Mouse (Mus musculus) liver (tissue): Measurements from ENCODE around the gene Rbak.
"Not testable (repeated sequence)": the region's sequence is repeated elsewhere in the genome, so short reads cannot be mapped to it uniquely, and the experiment has no call there.

Experiments used
- DNase-seq: peaks from one replicate; pipeline ENCODE4 v3.0.0-alpha.2; 2020; ENCODE audit warnings: mixed read lengths

Rbak gene

GRCm38 (mm10) chr5:143180255-143181076 is at the start of gene Rbak, which contains the start of gene Spdye4b:
Rbak (minus strand) TSS chr5:143180775.
Spdye4b (plus strand) TSS chr5:143181017.
- peak; percentile 84 for DNase-seq

- DNase-seq = no peak
Measured at GRCm38 (mm10) chr5:143226790-143227189, 46.2 kb upstream of the Rbak start, which contains the start of gene Spdye4a. Spdye4a (minus strand) TSS chr5:143226890.

GRCm38 (mm10) chr5:143222287-143222686 is 41.7 kb upstream of the Rbak start:
- DNase-seq = no peak

GRCm38 (mm10) chr5:143220996-143221395 is 40.4 kb upstream of the Rbak start:
- DNase-seq = no peak

GRCm38 (mm10) chr5:143213832-143214231 is 33.3 kb upstream of the Rbak start:
- no peak for DNase-seq

GRCm38 (mm10) chr5:143205015-143205414 is 24.4 kb upstream of the Rbak start:
- no peak for DNase-seq

GRCm38 (mm10) chr5:143196506-143196905 is 15.9 kb upstream of the Rbak start:
- no peak for DNase-seq

- no peak for DNase-seq
Measured at GRCm38 (mm10) chr5:143195166-143195565, 14.6 kb upstream of the Rbak start.

- DNase-seq = not testable (repeated sequence)
Measured at GRCm38 (mm10) chr5:143194747-143195146, 14.2 kb upstream of the Rbak start.

- no peak for DNase-seq
Measured at GRCm38 (mm10) chr5:143192806-143193205, 12.2 kb upstream of the Rbak start.

GRCm38 (mm10) chr5:143188014-143188413 is 7.4 kb upstream of the Rbak start:
- DNase-seq = not testable (repeated sequence)

GRCm38 (mm10) chr5:143179179-143179578 is 1.4 kb downstream of the Rbak start:
- DNase-seq = no peak

GRCm38 (mm10) chr5:143177541-143178200 is 2.9 kb downstream of the Rbak start:
- no peak for DNase-seq

- DNase-seq = no peak
Measured at GRCm38 (mm10) chr5:143175970-143176369, 4.6 kb downstream of the Rbak start.

- DNase-seq = peak; percentile 67
Measured at GRCm38 (mm10) chr5:143165508-143166070, 15.0 kb downstream of the Rbak start.

GRCm38 (mm10) chr5:143155534-143155933 is 25.0 kb downstream of the Rbak start:
- no peak for DNase-seq

- no peak for DNase-seq
Measured at GRCm38 (mm10) chr5:143153756-143154155, 26.8 kb downstream of the Rbak start.

GRCm38 (mm10) chr5:143150044-143150443 is 30.5 kb downstream of the Rbak start:
- no peak for DNase-seq

GRCm38 (mm10) chr5:143149536-143149935 is 31.0 kb downstream of the Rbak start:
- no peak for DNase-seq

GRCm38 (mm10) chr5:143148661-143149060 is 31.9 kb downstream of the Rbak start:
- DNase-seq = no peak

GRCm38 (mm10) chr5:143147481-143147880 is 33.1 kb downstream of the Rbak start, which contains the start of gene Olfr718-ps1:
Olfr718-ps1 (minus strand) TSS chr5:143147581.
- no peak for DNase-seq

- DNase-seq = peak; percentile 10
Measured at GRCm38 (mm10) chr5:143137580-143137979, 43.0 kb downstream of the Rbak start.

GRCm38 (mm10) chr5:143135042-143135441 is 45.5 kb downstream of the Rbak start:
- peak; percentile 72 for DNase-seq
